Mouse (Mus musculus) neural tube, embryonic 12.5 days (tissue): Measurements from ENCODE around the gene Prkce. TPM values are rescaled to one million over a fixed set of nuclear protein-coding genes. Genes with fewer than 3 reads are reported as not detected.

ENCODE experiments used
- ATAC-seq: fragments of 200-750 bp; cut with Nextera tagmentation; 2 replicates; pipeline ENCODE4 v1.8.0; 2017; ENCODE audit warnings: low read depth, mild to moderate bottlenecking, moderate TSS enrichment, moderate library complexity; ENCODE audit not compliant: low FRiP score
- H3K27ac ChIP-seq: fragments of 300-500 bp; sonication (generic); 2 replicates; pipeline ENCODE4 v1.5.1; 2016
- H3K27me3 ChIP-seq: fragments of 300-500 bp; sonication (generic); replicated peaks from 2 replicates; pipeline ENCODE4 v1.6.1; 2016; ENCODE audit warnings: mild to moderate bottlenecking
- H3K36me3 ChIP-seq: fragments of 300-500 bp; sonication (generic); 2 replicates; pipeline ENCODE4 v1.6.1; 2016; ENCODE audit warnings: mild to moderate bottlenecking
- H3K4me1 ChIP-seq: fragments of 300-500 bp; sonication (generic); 2 replicates; pipeline ENCODE4 v1.6.1; 2016
- H3K4me2 ChIP-seq: fragments of 300-500 bp; sonication (generic); replicated peaks from 2 replicates; pipeline ENCODE4 v1.6.1; 2016; ENCODE audit warnings: mild to moderate bottlenecking
- H3K4me3 ChIP-seq: fragments of 300-500 bp; sonication (generic); 2 replicates; pipeline ENCODE4 v1.5.1; 2016
- H3K9ac ChIP-seq: fragments of 300-500 bp; sonication (generic); 2 replicates; pipeline ENCODE4 v1.6.1; 2016; ENCODE audit warnings: mild to moderate bottlenecking
- H3K9me3 ChIP-seq: fragments of 300-500 bp; sonication (generic); 2 replicates; pipeline ENCODE4 v1.6.1; 2016; ENCODE audit warnings: mild to moderate bottlenecking
- WGBS: fragments of 180-500 bp; shearing (Covaris S2); methylation state at CpG from one replicate; pipeline ENCODE4 v1.1.7; 2016; 5-methylcytosine and 5-hydroxymethylcytosine counted together
- polyA plus RNA-seq: library from polyadenylated mRNA; unstranded; fragments of >200 nt; fragmentation: Nextera tagmentation; extraction: Ambion mirVana; gene quantifications from 2 replicates; pipeline ENCODE4 v1.2.1, GENCODE M21; 2016

The Prkce gene
- polyA plus RNA-seq, 1 experiment from 2014 or later, result 20.7 TPM

- no peak for ATAC-seq
- H3K9ac ChIP-seq, result no peak overlapping the region
- no peak overlapping the region for H3K4me3 ChIP-seq
- H3K36me3 ChIP-seq, result no peaks in the 10 kb centered on the region
- 96% methylated on average over 1 of the region's 1 CpGs for WGBS
- H3K27ac ChIP-seq, result no peak overlapping the region
- no peaks in the 10 kb centered on the region for H3K4me1 ChIP-seq
- H3K27me3 ChIP-seq, result no peaks in the 10 kb centered on the region
- H3K4me2 ChIP-seq, result no peak overlapping the region
- no peaks in the 10 kb centered on the region for H3K9me3 ChIP-seq
These were observed 485.2 kb downstream of the Prkce start for GRCm38 (mm10) chr17:86652751-86653150.

DNA sequence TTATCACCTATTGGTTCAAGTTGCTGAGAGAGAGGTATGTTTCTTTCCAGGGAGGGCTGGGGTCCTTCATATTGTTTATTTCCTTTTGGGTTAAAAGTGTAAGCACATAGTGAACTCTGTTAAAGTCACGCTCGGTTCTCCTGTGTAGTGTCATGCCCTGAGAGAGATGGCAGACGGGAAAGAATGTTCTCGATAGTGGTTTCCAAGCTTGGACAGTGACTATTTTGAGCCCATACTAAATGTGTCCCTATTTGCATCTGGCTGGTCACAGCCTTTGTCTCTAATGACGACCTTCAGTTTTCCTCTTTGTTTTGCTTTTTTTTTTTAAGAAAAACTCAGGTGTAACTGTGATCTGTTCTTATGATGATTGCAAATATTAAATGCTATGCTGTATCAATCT lies 488.8 kb downstream of the Prkce start:
- Histone ChIP-seq H3K9me3 (no peaks in the 10 kb centered on the region), H3K9ac (no peak overlapping the region), H3K27me3 (no peaks in the 10 kb centered on the region), H3K36me3 (no peaks in the 10 kb centered on the region), H3K27ac (no peak overlapping the region), H3K4me2 (no peak overlapping the region), H3K4me1 (no peaks in the 10 kb centered on the region), H3K4me3 (no peak overlapping the region)
- no peak for ATAC-seq
- 90% methylated on average over 5 of the region's 5 CpGs for WGBS

DNA sequence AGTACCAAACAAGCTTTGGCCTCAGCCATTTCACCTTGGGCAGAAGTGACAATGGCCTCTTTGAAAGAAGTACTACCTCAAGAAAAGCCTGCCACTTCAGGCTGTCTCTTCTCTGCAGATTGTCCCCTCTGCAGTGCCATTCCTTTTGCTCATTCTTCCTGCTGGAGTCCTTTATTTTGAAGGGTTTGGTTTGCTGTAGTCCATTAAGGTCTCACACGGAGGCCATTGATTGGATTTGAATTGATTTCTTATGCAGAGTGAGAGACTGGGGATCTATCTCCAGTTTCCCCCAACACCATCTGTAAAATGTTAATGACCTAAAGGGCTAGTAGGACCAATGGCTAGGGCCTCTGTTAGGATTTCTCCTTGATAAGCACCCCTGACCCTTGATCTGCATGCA lies 494.7 kb downstream of the Prkce start:
- Histone ChIP-seq H3K9me3 (no peaks in the 10 kb centered on the region), H3K4me2 (no peak overlapping the region), H3K4me1 (no peaks in the 10 kb centered on the region), H3K27me3 (no peaks in the 10 kb centered on the region), H3K36me3 (no peaks in the 10 kb centered on the region), H3K27ac (no peak overlapping the region), H3K9ac (no peak overlapping the region), H3K4me3 (no peak overlapping the region)
- no peak for ATAC-seq
- 55% methylated on average over 1 of the region's 1 CpGs for WGBS

- Histone ChIP-seq H3K4me2 (no peak overlapping the region), H3K27ac (no peak overlapping the region), H3K4me1 (no peaks in the 10 kb centered on the region), H3K27me3 (no peaks in the 10 kb centered on the region), H3K9me3 (no peaks in the 10 kb centered on the region), H3K9ac (no peak overlapping the region), H3K36me3 (no peaks in the 10 kb centered on the region), H3K4me3 (no peak overlapping the region)
- no peak for ATAC-seq
- 88% methylated on average over 4 of the region's 4 CpGs for WGBS
These were observed 495.9 kb downstream of the Prkce start for GRCm38 (mm10) chr17:86663471-86663870.

DNA sequence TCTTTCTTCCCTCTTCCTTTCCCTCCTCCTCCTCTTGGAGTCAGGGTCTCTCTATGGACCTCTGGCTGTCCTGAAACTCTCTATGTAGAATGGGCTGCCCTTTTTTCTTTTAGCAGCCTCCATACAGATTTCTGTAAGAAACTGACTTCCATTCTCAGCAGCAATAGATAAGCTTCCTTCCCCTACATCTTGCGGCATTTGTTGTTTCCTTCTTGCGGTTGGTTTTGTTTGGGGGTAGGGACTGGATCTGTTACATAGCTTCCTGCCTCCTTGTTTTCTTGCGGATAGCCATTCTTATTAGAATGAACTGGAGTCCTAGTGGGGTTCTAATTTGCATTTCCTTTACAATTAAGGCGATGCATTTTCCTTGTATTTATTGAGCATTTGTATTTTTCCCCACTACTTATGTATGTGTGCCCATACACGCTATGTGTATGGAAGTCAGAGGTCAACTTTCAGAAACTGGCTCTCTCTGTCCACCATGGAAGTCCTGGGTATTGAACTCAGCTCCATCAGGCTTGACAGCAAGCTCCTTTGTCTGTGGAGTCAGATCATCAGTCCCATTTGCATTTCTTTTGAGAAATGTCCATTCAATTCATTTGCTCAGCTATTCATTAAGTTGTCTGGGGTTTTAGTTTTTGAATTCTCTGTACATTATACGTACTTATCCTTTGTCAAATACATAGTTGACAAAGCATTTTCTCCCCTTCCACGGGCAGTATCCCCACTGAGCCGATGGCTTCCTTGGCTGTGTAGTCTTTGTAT lies 500.4 kb downstream of the Prkce start:
- Histone ChIP-seq H3K4me1 (no peaks in the 10 kb centered on the region), H3K9ac (no peak overlapping the region), H3K9me3 (no peaks in the 10 kb centered on the region), H3K4me3 (no peak overlapping the region), H3K36me3 (no peaks in the 10 kb centered on the region), H3K27me3 (no peaks in the 10 kb centered on the region), H3K27ac (no peak overlapping the region), H3K4me2 (no peak overlapping the region)
- ATAC-seq, result no peak
- WGBS, result 63% methylated on average over 8 of the region's 8 CpGs

DNA sequence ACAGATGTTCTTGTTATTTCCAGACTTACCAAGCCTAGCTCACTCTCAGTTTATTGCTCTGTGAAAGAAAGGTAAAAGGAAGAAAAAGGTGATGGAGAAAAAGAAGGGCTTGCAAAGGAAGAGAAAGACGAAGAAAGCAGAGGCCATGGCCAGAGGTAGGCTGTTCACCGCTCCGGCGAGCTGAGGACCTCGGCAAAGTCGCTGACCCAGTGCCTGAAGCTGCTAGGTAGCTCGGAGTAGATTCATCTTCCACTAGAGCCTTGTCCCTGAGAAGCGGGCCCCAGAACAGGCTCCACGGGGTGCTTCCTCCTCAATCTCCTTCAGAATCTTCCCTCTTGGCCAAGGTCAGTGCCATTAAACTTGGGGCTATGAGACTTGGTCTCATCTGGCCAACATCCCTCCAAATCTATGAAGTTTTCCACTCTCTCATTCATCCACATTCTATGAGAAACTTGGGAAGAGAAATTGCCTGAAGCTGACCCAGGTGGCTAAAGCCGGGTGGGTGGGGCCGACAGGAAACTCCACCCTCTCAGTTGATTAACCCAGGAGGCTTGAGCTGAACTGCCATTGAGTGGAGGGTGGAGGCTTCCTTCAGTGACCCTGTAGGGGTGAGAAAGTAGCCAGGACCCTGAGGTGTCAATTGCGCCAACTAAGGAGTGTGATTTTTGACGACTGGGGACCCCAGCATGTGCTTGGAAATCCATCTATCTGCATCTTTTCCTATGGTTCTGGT lies 502.2 kb downstream of the Prkce start:
- Histone ChIP-seq H3K4me1 (no peaks in the 10 kb centered on the region), H3K27ac (no peak overlapping the region), H3K27me3 (no peaks in the 10 kb centered on the region), H3K4me3 (no peak overlapping the region), H3K36me3 (no peaks in the 10 kb centered on the region), H3K9ac (no peak overlapping the region), H3K9me3 (no peaks in the 10 kb centered on the region), H3K4me2 (no peak overlapping the region)
- WGBS, result 92% methylated on average over 13 of the region's 13 CpGs
- no peak for ATAC-seq

GRCm38 (mm10) chr17:86670731-86671130 lies 503.1 kb downstream of the Prkce start:
- no peaks in the 10 kb centered on the region for H3K4me1 ChIP-seq
- H3K36me3 ChIP-seq, result no peaks in the 10 kb centered on the region
- H3K9ac ChIP-seq, result no peak overlapping the region
- H3K4me2 ChIP-seq, result no peak overlapping the region
- 64% methylated on average over 7 of the region's 7 CpGs for WGBS
- no peak overlapping the region for H3K27ac ChIP-seq
- no peaks in the 10 kb centered on the region for H3K27me3 ChIP-seq
- H3K4me3 ChIP-seq, result no peak overlapping the region
- no peak for ATAC-seq
- no peaks in the 10 kb centered on the region for H3K9me3 ChIP-seq

GRCm38 (mm10) chr17:86674971-86675370 lies 507.4 kb downstream of the Prkce start:
- ATAC-seq, result no peak
- Histone ChIP-seq H3K4me1 (no peaks in the 10 kb centered on the region), H3K4me2 (no peak overlapping the region), H3K9ac (no peak overlapping the region), H3K4me3 (no peak overlapping the region), H3K27ac (no peak overlapping the region), H3K36me3 (no peaks in the 10 kb centered on the region), H3K9me3 (no peaks in the 10 kb centered on the region), H3K27me3 (no peaks in the 10 kb centered on the region)
- 75% methylated on average over 2 of the region's 2 CpGs for WGBS

- Histone ChIP-seq H3K9ac (no peak overlapping the region), H3K27me3 (no peaks in the 10 kb centered on the region), H3K4me2 (no peak overlapping the region), H3K9me3 (no peaks in the 10 kb centered on the region), H3K4me3 (no peak overlapping the region), H3K27ac (no peak overlapping the region), H3K36me3 (no peaks in the 10 kb centered on the region), H3K4me1 (no peaks in the 10 kb centered on the region)
- ATAC-seq, result no peak
- 86% methylated on average over 5 of the region's 5 CpGs for WGBS
These were observed 508.8 kb downstream of the Prkce start for GRCm38 (mm10) chr17:86676336-86676735.

- H3K9ac ChIP-seq, result no peak overlapping the region
- WGBS, result 74% methylated on average over 4 of the region's 4 CpGs
- H3K4me1 ChIP-seq, result no peaks in the 10 kb centered on the region
- no peaks in the 10 kb centered on the region for H3K36me3 ChIP-seq
- ATAC-seq, result no peak
- H3K9me3 ChIP-seq, result no peaks in the 10 kb centered on the region
- H3K4me3 ChIP-seq, result no peak overlapping the region
- H3K4me2 ChIP-seq, result no peak overlapping the region
- H3K27ac ChIP-seq, result no peak overlapping the region
- no peaks in the 10 kb centered on the region for H3K27me3 ChIP-seq
These were observed 509.3 kb downstream of the Prkce start for GRCm38 (mm10) chr17:86676909-86677308.

DNA sequence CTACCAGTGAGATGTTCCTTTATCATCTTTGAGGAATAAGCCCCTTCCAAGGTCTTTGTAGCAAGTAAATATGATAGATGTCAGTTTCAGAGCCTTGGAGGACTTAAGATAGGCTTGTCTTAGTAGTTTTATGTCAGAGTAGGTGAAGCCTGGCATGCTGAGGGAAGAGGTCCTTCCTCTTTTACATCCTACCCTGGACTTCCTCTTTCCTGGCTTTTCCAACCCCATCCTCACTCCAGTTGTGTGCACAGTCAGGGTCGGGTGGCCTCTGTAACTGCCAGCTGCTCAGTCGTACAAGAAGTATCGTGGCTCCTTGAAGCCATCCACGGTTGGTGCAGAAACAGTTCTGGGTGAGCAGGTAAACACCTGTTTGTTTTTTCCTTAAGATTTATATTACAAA lies 517.7 kb downstream of the Prkce start:
- 91% methylated on average over 4 of the region's 4 CpGs for WGBS
- Histone ChIP-seq H3K9ac (no peak overlapping the region), H3K27ac (no peak overlapping the region), H3K4me3 (no peak overlapping the region), H3K36me3 (no peaks in the 10 kb centered on the region), H3K9me3 (no peaks in the 10 kb centered on the region), H3K4me2 (no peak overlapping the region), H3K4me1 (no peaks in the 10 kb centered on the region), H3K27me3 (no peaks in the 10 kb centered on the region)
- ATAC-seq, result no peak

- H3K9me3 ChIP-seq, result no peaks in the 10 kb centered on the region
- WGBS, result 79% methylated on average over 3 of the region's 3 CpGs
These were observed 519.4 kb downstream of the Prkce start for GRCm38 (mm10) chr17:86687021-86687420.

More at GRCm38 (mm10) chr17:86687021-86687420, 519.4 kb downstream of the Prkce start:
- H3K9ac ChIP-seq, result no peak overlapping the region
- no peak for ATAC-seq
- no peak overlapping the region for H3K4me2 ChIP-seq
- no peak overlapping the region for H3K27ac ChIP-seq
- no peaks in the 10 kb centered on the region for H3K4me1 ChIP-seq
- H3K36me3 ChIP-seq, result no peaks in the 10 kb centered on the region
- no peak overlapping the region for H3K4me3 ChIP-seq
- H3K27me3 ChIP-seq, result no peaks in the 10 kb centered on the region
